Mouse (Mus musculus) cortical plate, adult 2 months (tissue): ENCODE measurements around the gene Pdcd1lg2.

Experiments used
- CTCF ChIP-seq: fragments of 200-500 bp; IDR thresholded peaks from 2 replicates; pipeline ENCODE4 v1.5.1; 2011; ENCODE audit warnings: mild to moderate bottlenecking, control low read depth, low read length; ENCODE audit not compliant: insufficient read depth; ENCODE audit errors: extremely low read depth
- POLR2A ChIP-seq: fragments of 200-500 bp; IDR thresholded peaks from 2 replicates; pipeline ENCODE4 v1.6.1; 2011; ENCODE audit warnings: mild to moderate bottlenecking, low read length, control low read depth; ENCODE audit not compliant: insufficient read depth; ENCODE audit errors: extremely low read depth

DNA sequence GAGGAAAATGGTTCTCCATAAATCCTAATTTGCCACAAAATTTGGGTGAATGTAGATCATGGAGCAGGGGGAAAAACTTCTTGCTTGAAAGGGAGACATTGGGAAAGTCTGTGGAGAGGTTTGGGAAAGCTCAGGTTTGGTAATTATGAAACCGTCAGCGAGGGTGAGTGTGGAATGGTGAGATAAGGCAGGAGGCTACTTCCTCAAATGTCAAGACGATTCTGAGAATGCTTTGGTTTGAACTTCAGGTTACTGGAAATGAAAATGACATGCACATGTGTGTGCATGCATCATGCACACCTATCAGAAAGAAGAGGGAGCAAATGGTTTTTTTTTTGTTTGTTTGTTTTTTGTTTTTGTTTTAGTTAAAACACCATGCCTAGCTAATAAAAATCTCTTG, 10.3 kb upstream of the Pdcd1lg2 start:
- TF ChIP-seq POLR2A = no peak
- TF ChIP-seq CTCF = no peak
